Mouse (Mus musculus) olfactory bulb, adult 2 months (tissue): Measurements from ENCODE around the gene Btbd3.

Experiments
- CTCF ChIP-seq: fragments of 200-500 bp; IDR thresholded peaks from 2 replicates; pipeline ENCODE4 v1.5.1; 2012; ENCODE audit warnings: low read depth, mild to moderate bottlenecking, low read length, moderate library complexity; ENCODE audit not compliant: insufficient read depth
- POLR2A ChIP-seq: fragments of 200-500 bp; IDR thresholded peaks from 2 replicates; pipeline ENCODE4 v1.6.1; 2012; ENCODE audit warnings: mild to moderate bottlenecking, low read depth, low read length, moderate library complexity; ENCODE audit not compliant: insufficient read depth

DNA sequence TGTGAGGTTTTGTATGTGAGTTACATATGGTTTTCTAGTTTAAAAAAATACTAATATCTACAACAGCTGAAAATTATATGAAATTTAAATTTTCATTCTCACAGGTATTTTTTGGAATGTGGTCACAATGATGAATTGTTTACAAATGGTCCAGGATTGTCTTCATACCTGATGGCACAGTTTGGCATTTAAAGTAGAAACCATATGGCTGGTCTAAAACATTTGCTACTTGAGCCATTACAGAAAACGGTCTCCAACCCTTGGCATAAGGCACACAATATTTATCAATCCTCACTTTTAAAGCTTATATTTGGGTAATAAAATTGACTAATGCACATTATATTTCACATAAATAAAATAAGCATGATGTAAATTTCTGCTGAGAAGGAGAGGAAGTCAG is 272.1 kb downstream of the Btbd3 start:
- TF ChIP-seq CTCF (no peak), POLR2A (no peak)
